Mouse (Mus musculus): ENCODE data around the gene Crhr2.

DNA sequence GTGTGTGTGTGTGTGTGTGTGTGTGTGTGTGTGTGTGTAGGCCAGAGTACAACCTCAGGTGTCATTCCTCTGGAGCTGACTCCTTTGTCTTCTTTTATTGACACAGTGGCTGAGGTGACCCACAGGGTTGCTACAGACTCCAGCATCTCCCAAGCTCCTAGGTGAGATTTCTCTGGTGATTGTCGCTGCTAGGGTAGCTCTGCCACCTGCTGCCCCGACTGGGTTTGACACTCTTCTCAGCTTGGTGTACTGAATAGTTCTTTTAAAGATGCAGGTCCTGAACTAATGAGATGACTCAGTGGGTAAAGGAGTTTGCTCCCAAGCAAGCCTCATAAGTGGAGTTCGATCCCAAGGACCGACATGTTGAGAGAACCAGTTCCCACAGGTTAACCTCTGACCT is 38.8 kb upstream of the Crhr2 start:
- TF ChIP-seq CEBPB (IDR thresholded peaks at IDR 0.05; ENCODE audit: low read depth) (no peak), CTCF (IDR thresholded peaks at IDR 0.05; ENCODE audit: control insufficient read depth, insufficient read depth, insufficient read length) (no peak), USF1 (IDR thresholded peaks at IDR 0.05; ENCODE audit: low read depth) (no peak)
